Mouse (Mus musculus) left cerebral cortex, postnatal 10 days (tissue): ENCODE measurements at regions not wholly inside any gene's neighbourhood (a gene's known extent, or its start where the extent isn't known, plus 50 kb on each side); places are given as distances from the start of the nearest gene placed in this dataset.

ENCODE experiments used
- DNase-seq, 2 experiments: peaks; one replicate each; pipeline ENCODE4 v3.0.0; 2021 to 2022; ENCODE audit warnings: low spot score in 2 of 2, mixed read lengths in 1 of 2; ENCODE audit errors: extremely low spot score in 1 of 2
- intact Hi-C: fragments of 180-260 bp; cut with DNase I; formaldehyde crosslinking; loops from one replicate; pipeline ENCODE4 v1.15.1; 2025

DNA sequence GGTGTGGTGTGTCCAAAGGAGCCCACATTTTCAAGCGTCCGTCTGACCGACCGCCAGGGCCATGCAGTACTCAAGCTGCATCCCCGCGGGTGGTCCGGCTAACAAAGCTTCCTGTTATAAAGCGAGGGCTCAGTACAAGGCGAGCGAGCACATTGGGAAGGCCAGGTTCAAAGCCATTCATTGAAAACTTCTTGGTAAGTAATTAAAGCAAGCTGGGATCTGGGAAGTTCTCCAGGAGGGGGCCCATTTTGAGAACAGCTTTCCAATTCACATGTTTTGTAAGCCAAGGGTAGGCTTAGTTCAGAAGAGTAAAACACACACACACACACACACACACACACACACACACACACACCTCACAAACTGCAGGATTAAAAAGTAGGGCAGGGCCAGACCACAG lies 57.3 kb upstream of the Prep start:
- intact Hi-C loops: no loop called here
- DNase-seq: peak; percentile 48 to 75

DNA sequence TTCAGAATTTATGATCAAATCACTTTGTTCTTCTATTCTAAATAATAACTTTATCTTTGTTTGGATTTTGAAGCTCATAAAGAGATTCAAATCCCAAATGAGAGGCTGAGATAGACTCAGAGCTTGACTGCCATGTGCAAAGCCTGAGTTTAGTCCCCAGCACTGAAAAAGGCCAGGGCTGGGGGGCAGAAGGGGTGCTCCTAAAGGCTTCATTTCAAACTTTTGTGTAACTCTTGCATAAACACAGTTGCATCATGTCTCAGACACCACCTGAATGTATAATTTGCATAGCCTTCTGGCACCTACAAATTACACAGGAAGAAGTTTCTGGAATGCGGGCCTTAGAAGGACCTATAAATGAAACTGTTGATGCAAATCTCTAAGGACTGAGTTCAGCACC lies 57.8 kb upstream of the Prep start:
- intact Hi-C loops: no loop called here
- DNase-seq: no peak

DNA sequence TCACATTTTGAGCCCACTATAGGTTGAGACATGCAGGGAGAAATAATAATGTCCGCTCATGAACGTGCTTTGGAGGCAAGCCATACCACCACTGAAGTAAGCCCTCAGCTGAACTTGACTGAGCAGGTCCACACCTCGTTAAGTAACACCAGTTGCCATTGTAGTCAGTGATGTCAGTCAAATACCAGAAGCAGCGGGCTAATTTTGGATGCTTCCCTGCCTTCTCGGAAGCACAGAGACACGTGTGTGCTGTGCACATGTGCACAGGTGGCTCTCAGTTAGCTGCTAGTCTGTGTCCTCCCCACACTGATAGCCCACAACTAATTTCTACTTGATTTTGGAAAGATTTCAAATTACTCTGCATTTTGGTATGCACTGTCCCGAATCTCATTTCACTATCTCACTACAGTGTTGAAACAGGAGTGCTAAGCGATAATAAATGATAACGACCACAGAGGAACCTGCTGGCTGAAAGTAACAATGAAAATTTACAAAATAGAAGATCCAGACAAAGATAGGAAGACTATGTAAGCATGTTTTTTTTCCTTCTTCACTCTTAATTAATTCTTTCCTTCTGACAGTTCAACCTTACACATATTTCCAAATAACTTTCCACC lies 62.9 kb upstream of the Prep start:
- intact Hi-C loops: loop anchor here (5.0 kb wide), 1 partner anchor 547 kb away; no protein-coding TSS in a partner anchor
- no peak for DNase-seq

DNA sequence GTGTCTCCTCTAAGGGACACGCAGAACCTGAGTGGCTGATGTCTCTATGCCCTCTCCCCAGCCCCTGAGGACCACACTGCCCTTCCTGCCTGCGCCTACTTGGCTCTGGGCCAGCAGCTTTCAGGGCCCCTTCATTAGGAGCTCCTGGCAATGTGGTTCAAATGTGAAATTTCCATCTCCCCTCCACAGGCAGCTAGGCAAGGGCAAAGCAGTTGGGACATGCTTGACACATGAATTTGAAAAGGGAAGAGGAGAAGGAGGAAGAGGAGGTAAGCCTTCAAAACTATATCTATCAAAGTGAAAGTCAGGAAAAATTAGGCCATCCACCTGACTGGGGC lies 63.7 kb upstream of the Prep start:
- no peak for DNase-seq
- intact Hi-C loops: loop anchor here (5.0 kb wide), 1 partner anchor 546 kb away; no protein-coding TSS in a partner anchor

DNA sequence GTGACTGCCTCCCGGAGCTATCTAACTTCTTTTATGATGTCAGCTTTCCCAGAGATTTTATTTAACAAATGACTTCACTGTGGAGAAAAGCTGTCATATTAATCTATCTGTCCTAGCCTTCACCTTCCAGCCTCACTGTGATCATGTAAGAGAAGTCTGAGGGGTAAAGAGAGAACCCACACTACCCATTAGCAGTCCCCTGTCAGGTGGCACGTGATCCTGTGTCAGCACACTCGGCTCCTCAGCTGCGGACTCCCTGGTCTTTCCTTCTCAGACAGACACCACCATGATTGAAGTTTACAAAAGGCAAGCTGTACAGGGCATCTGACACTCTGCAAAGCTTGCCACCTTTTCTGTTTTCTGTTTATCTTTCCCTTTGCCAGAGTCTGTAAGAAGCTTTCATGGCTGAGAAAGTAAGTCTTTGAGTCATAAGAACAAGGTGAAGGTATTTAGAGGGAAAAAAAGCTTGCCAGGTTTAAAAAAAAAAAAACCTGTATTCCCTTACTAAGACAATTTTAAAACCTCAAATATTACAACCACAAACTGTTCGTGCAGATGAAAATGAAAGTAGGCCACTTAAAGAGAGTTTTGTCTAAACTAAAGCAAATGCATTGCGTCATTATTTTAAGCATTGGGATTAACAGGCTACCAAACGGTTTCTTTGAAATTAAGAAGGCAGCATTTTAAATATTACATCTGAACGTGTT lies 64.2 kb upstream of the Prep start:
- intact Hi-C loops: loop anchor here (5.0 kb wide), 1 partner anchor 545 kb away; no protein-coding TSS in a partner anchor

DNA sequence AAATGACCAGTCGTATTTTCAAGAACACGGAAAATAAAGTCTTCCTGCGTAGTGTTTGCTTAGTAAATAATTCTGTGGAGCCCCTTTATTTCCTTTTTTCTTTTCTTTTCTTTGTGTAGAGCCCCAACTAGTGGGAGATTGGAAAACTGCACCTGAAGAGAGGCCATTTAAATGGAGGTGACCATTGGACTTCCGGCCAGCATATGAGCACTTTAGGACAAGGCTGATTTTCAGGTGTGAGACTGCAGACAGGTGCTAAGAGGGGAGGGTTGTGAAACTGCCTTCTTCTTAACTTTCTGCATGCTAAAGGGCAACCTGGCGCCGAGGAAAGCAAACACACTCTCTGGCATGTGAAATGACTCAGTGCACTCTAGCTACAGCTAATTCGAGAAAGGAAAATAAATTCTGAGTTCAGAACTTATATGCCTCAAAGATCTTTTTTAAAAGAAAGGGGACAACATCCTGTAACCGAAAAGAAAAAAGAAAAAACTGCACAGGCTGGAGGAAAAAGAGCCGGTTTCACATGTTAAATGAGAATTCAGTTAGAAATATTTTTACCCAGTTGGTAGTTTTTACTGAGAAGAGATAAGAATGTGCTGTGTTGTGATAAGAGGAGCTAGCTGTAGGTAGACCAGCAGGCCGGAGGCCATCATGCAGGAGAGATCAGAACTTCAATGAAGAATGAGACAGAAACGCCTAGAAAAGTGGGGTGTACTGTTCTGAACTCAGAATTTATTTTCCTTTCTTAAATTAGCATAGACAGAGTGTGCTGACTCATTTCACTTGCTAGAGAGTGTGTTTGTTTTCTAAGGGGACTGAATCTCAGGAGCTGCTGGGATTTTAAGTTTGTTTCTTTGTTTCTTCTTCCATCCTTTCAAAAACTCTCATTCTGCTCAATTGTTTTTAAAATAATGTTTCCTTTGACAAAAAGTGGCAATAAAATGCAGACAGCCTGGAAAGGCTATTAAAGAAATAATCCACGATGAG lies 65.8 kb upstream of the Prep start:
- peak; percentile 39 to 60 for DNase-seq
- intact Hi-C loops: loop anchor here (2.0 to 5.0 kb wide), 2 partner anchors 544 to 708 kb away; no protein-coding TSS in a partner anchor

More for the DNA sequence above, 64.2 kb upstream of the Prep start:
- no peak for DNase-seq

DNA sequence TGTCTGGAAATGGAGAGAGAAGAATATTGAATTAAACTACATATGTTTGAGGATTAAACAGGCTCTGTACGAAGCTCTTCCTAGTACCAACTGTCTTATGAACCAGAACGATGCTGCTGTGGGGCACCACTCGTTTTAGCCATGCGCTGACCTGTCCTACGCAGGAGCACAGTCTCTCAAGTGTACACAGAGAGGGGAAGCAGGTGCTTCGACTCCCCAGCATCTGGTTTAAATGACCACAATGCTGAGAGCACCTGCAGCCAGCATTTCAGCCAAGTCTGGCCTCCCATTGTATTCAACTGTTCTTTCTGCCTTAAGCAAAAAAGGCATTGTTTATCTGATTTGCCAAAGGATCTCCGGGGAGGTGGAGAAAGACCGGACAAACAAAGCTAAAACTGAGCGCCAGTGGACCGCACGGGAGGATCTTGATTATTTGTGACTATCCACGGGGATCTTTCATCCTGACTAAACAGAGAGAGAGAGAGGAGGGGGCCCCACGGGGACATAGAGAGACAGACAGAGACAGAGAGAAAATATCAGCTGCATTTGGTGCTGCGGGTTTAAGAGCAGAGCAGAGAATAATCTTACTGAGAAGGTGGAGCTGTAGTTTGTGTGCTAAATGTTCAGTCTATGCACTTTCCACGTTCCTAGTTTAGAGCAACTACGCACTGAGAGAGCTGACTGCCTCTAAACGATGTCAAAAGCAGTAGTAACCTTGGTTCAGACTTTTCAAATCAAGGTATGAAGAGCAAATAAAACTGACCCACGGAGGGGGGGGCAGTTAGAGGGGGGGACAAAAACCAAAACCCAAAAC lies 66.8 kb upstream of the Prep start:
- intact Hi-C loops: loop anchor here (2.0 to 5.0 kb wide), 2 partner anchors 543 to 707 kb away; no protein-coding TSS in a partner anchor
- DNase-seq: no peak

DNA sequence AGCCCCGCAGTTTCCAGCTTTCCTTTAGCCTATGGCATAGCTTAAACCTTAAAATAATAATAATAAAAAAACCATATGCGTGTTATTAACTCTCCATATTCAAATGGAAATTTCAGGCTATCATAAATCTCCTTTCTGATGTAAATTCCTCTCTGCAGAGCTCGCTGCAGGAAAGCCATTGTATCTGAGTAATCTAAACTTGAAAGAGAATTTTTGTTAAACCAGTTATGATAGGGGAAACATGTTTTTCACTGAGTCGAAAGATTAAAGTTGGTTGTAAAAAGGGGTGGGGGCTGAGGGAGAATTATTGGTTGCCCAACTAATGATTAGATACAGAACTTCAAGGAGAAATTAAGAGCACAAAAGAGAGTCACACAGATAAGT lies 69.1 kb upstream of the Prep start:
- intact Hi-C loops: loop anchor here (10.0 kb wide), 1 partner anchor 673 kb away; no protein-coding TSS in a partner anchor
- no peak for DNase-seq

DNA sequence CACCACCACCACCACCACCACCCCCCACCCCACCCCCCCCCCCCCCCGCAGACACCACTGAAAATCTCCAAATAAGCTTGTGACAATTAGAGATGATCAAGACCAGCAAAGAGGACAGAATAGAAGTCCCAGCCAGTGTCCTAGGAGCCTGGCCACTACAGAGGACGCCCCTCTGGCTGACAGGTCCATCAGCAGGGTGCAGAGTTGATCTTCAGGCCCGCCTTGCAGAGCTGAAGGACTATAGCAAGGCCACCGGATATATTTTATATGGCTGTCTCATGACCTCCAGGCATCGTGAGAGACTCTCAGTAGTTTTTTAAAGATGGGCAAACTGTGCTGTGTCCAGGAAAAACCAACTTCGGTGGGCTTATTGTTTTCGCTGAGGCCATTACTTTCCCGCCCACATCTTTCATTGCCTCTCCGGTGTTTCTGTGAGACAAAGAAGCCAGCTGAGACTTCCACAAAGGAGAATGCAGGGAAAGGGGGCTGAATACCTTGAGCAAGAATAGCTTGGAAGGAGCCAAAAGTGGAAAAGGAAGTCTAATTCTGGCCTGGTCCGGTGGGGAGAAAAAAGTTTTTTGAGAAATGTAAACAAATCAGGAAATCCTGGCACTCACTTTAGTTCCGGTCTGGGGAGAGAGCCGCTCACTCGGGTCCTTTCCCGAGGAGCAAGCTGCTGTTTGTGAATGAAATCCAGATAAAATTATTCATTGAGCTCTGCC lies 69.7 kb upstream of the Prep start:
- intact Hi-C loops: loop anchor here (10.0 kb wide), 1 partner anchor 673 kb away; no protein-coding TSS in a partner anchor

DNA sequence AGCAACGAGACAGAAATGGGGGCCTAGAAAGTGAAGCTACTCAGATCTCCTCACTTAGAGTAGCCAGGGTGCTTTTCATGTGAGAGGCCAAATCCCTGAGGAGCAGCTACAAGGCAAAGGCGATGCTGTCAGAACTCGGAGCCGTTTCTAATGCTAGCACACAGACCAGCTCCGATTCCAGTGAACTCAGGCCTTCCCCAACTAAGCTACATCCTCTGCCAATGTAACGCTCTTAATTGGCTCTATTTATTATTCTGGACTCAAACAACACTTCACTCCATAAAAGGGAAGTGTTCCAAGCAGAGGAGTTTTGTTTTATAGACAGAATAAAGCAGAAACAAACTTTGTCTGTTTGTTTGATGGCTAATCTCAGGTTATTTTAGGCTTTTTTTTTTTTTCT lies 71.2 kb upstream of the Prep start:
- DNase-seq: no peak
- intact Hi-C loops: loop anchor here (10.0 kb wide), 1 partner anchor 671 kb away; no protein-coding TSS in a partner anchor

More for the DNA sequence above, 69.7 kb upstream of the Prep start:
- peak in 1 of 2 experiments; percentile 43 for DNase-seq

DNA sequence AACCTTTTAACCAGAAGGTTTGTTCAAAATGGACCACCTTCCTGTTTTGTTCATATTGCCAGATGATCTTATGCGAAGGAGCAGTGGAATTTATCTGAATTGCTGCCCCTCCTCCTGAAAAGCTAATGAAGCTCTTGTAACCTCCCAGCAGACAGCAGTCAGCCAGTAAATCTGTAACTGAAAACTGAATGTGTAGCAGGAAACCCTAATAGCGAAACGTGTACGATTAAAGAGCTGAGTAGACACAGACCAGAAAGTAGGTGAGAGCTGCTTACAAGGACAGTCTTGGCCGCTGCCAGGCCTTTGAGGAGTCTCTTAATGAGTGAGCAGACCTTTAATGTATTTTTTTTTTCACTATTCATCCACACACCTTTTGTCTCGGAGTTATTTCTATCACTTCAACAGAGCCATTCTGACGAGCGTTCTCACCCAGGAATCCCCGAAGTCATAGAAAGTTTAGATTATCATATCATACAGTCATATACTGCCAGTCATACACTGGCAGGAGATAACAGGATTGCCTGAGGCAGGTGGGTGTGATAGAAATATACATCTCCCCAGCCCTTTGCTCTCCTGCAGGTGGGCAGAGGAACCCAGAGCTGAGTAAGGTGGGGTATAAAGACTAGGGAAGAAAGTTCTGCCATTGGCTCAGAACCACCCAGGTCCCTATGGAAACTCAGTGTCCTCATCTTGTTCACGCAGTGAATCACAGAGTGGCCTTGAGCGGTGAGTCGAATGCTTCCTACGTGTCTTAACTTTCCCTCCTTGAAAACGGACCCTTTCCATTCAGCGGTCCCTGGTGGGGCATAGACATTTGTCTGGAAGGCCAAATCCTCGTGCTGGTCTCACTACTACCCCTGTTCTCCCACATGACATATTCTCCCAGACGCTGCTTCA lies 72.4 kb upstream of the Prep start:
- no peak for DNase-seq
- intact Hi-C loops: loop anchor here (10.0 kb wide), 1 partner anchor 670 kb away; no protein-coding TSS in a partner anchor

DNA sequence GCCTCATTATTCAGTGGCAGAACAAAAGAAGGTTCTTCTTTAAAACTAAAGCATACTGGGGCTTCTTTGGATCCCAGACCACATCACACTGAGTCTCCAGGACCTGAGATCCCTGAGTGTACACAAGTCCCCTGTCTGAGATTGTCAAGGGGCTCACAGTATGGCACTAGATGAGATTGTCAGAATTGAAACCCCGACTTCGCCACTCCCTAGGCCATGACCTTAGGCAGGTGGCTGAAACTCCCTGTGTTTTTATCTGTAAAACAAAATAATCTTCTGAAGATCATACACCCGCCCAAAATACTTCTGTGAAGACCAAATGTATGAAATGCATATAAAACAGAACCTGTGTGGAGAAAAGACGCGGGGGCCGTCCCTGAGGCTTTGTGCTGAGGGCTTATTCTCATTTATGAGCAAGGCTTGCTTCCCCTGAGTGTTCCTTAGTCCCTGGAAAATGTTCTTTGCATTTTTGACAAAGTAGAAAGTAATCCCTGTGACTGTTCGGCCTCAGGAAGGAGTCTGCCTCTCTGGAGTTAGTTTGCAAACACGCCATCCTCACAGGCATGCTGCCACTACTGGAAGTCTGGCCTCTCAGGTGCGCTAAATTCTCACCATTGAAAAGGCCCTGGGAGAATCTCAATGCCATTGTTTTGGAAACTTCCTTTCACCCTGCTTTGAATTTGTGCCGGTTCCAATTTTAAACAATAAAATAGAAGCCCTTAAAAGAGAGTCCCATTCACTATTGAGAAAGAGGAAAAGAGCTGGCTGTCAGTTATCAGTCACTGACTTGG lies 73.3 kb upstream of the Prep start:
- intact Hi-C loops: loop anchor here (10.0 kb wide), 1 partner anchor 669 kb away; no protein-coding TSS in a partner anchor
- no peak for DNase-seq

DNA sequence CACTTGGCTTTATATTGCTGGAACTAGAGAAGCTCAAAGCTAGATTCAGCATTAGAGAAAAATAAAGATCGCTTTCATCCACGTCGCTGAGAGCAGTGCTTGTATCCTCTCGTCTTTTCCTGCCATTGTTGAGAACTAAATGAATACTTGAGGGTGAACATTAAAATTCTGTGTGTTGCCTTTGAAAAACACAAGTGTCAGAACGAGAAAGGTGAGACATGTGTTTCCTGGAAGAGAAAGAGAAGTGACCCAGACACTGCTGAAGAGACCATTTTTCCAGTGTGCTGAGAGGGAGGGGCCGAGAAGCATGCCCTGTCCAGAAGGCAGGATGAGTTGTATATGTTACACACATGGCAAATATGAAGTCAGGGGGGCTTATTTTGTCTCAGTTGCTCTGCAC lies 77.5 kb upstream of the Prep start:
- intact Hi-C loops: no loop called here
- DNase-seq: no peak

DNA sequence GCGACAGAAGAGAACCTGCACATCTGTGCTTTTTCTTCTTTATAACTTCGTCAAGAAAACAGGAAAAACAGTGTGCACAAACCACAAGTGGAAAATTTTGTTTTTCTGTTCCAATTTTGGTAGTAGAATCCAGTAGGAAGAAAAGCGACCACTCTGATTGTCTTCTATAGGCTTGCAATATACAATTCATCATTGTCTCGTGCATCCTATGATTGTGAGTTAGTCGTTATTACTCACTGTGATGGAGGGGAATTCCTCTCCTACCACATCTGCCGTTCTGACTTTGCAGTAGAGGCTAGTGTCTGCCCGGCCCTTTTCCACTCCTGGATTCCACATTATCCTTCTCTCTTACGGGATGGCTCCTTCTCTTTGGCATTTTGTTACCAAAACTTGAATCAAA lies 78.2 kb upstream of the Prep start:
- no peak for DNase-seq
- intact Hi-C loops: no loop called here

DNA sequence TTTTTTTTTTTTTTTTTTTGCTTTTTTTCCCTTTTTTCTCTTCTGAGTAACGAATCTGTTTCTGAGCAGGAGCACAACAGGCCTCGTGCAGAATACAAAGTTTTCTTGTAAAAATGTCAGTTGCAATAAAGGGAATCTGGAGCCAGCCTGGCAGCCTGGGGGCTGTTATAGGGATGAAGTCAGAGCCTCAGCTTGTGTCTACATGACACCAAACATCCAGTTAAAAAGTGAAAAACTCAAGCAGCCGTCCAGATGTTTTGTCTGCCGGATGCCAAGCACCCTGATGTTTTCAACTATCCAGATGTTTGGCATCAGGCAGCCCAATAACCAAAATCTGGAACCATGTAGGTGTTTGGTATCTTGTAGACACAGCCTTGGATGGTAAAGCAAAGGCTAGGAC lies 79.4 kb upstream of the Prep start:
- intact Hi-C loops: no loop called here
- DNase-seq: no peak

DNA sequence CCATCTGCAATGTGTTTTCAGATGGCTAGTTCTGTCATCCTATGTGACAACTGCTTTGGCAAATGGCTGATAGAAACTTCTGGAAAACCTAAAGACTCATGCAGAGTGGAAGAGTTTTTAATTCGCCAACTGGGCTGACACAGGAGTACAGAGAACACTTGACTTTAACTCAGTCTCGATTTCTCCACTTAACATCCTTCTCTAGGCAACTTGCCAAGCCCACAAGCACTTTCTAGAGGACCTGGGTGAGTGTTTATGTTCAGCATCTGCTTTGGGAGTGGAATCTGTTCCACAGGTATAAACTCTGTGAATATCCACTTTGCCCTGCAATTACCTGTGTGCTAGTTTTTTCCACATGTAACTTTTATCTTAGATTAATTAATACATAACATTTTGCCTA lies 85.1 kb upstream of the Prep start:
- no peak for DNase-seq
- intact Hi-C loops: no loop called here
